Mouse (Mus musculus) lung, embryonic 14.5 days (tissue): ENCODE data around the gene Slc19a2. TPM values are rescaled to one million over a fixed set of nuclear protein-coding genes. Genes with fewer than 3 reads are reported as not detected.
"Not testable (repeated sequence)": the region's sequence is repeated elsewhere in the genome, so short reads cannot be mapped to it uniquely, and the experiment has no call there.

Experiments
- ATAC-seq: fragments of 200-750 bp; cut with Nextera tagmentation; 2 replicates; pipeline ENCODE4 v1.8.0; 2017; ENCODE audit warnings: mild to moderate bottlenecking, moderate TSS enrichment, moderate library complexity; ENCODE audit not compliant: insufficient read depth
- DNase-seq: peaks from one replicate; pipeline ENCODE4 v3.0.0-alpha.2; 2015
- H3K27ac ChIP-seq: fragments of 300-500 bp; sonication (generic); 2 replicates; pipeline ENCODE4 v1.5.1; 2014; ENCODE audit warnings: low read depth, mild to moderate bottlenecking, moderate library complexity
- H3K27me3 ChIP-seq: fragments of 300-500 bp; sonication (generic); 2 replicates; pipeline ENCODE4 v1.6.1; 2014; ENCODE audit warnings: low read length, control low read depth; ENCODE audit not compliant: insufficient read depth
- H3K36me3 ChIP-seq: fragments of 300-500 bp; sonication (generic); 2 replicates; pipeline ENCODE4 v1.6.1; 2014; ENCODE audit warnings: control low read depth; ENCODE audit not compliant: insufficient read depth
- H3K4me1 ChIP-seq: fragments of 300-500 bp; sonication (generic); 2 replicates; pipeline ENCODE4 v1.6.1; 2014; ENCODE audit warnings: antibody characterized with exemption, control low read depth; ENCODE audit not compliant: insufficient read depth
- H3K4me2 ChIP-seq: fragments of 300-500 bp; sonication (generic); 2 replicates; pipeline ENCODE4 v1.6.1; 2014; ENCODE audit warnings: mild to moderate bottlenecking
- H3K4me3 ChIP-seq: fragments of 300-500 bp; sonication (generic); 2 replicates; pipeline ENCODE4 v1.5.1; 2014; ENCODE audit warnings: low read depth, low read length
- H3K9ac ChIP-seq: fragments of 300-500 bp; sonication (generic); 2 replicates; pipeline ENCODE4 v1.6.1; 2014
- H3K9me3 ChIP-seq: fragments of 300-500 bp; sonication (generic); 2 replicates; pipeline ENCODE4 v1.6.1; 2016; ENCODE audit warnings: low read depth, low read length, control low read depth
- CTCF ChIP-seq: IDR thresholded peaks from 2 replicates; pipeline ENCODE4 v1.5.1; 2016; ENCODE audit warnings: antibody characterized with exemption, low read depth
- WGBS: fragments of 180-500 bp; shearing (Covaris S2); extraction: QIAGEN DNeasy Blood & Tissue Kit; methylation state at CpG from one replicate; pipeline ENCODE4 v1.1.7; 2014; 5-methylcytosine and 5-hydroxymethylcytosine counted together
- polyA plus RNA-seq: library from polyadenylated mRNA; unstranded; fragments of >200 nt; fragmentation: Nextera tagmentation; extraction: Ambion mirVana; gene quantifications from 2 replicates; pipeline ENCODE4 v1.2.1, GENCODE M21; 2014

Gene Slc19a2
- polyA plus RNA-seq, 1 experiment from 2014 or later, result 9.4 TPM

DNA sequence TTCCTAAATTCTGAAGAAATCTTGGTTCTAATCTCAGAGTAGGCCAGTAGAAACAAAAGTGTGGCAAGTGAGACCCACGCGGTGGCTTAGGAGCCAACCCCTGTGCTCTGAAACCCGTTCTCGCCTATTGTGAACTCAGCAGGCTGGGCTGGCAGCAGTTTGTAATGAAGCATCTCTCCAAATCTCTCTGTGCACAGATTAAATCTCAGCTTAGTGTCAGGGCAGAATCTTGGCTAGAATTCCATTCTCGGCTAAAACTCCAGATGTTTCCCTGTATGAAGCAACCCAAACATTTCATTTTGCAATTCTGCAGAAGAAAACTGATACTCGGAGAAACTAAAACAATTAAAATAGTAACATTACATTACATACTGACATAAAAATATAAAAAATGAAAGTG is 33.3 kb upstream of the Slc19a2 start:
- no peaks in the 10 kb centered on the region for H3K4me1 ChIP-seq
- no peaks in the 10 kb centered on the region for H3K36me3 ChIP-seq
- H3K4me2 ChIP-seq, result no peak overlapping the region
- ATAC-seq (peak; percentile 63; the same call in 1 of the 2 replicates), DNase-seq (peak; percentile 76)
- H3K4me3 ChIP-seq, result no peak overlapping the region
- no peak overlapping the region for H3K9ac ChIP-seq
- no peak for TF ChIP-seq CTCF
- H3K27me3 ChIP-seq, result no peaks in the 10 kb centered on the region
- H3K27ac ChIP-seq, result no peak overlapping the region
- WGBS, result 42% methylated on average over 6 of the region's 6 CpGs
- no peaks in the 10 kb centered on the region for H3K9me3 ChIP-seq

DNA sequence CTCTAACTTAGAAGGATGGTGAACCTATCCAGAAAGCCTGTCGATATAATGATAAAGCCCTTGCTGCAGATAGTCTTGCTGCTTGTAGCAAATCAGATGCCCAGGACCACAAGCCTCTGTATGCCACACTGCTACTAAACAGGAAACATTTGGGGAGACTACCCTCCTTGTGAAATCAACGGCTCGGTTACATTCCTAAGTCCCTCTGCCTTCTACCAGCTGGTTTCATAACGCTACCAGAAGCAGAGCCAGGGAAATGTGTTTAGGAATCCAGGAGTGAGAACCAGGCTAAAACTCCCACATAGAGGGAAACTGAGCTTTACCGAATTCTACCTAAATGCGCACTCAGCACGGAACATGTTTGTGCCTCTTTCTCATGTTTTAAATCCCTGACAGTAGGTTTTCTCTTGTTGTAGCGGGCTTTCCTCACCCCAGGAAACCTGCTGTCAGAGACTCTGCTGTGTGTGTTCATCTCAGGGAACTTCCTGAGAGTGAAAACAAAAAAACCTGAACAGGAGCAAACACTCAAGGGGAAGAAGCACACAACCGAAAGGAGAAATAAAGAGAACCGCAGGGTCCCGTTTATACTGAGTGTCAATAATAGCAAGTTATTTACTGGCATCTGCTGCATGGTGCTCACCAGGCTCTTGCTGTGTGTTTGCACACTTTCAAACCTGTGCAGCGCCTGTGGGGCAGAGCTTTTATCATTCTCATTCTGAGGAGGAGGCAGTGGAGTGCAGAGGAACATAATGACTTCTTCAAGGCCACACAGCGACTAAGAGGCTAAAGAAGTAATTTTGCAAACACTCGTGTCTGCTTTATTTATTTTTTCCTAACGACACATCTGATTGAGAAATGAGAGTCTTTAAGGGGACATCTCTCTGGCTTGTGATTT is 30.8 kb upstream of the Slc19a2 start:
- Histone ChIP-seq H3K36me3 (no peaks in the 10 kb centered on the region), H3K4me2 (peak overlapping the region; percentile 35; the same call in 1 of the 2 replicates), H3K4me1 (no peaks in the 10 kb centered on the region), H3K27me3 (no peaks in the 10 kb centered on the region; the same call in 1 of the 2 replicates), H3K4me3 (0 out of 2 replicates have a peak overlapping the region, but pooled peaks have one; percentile 10), H3K9ac (no peak overlapping the region), H3K27ac (no peak overlapping the region), H3K9me3 (no peaks in the 10 kb centered on the region)
- DNase-seq (peak; percentile 41), ATAC-seq (no peak)
- 22% methylated on average over 15 of the region's 15 CpGs for WGBS
- no peak for TF ChIP-seq CTCF

DNA sequence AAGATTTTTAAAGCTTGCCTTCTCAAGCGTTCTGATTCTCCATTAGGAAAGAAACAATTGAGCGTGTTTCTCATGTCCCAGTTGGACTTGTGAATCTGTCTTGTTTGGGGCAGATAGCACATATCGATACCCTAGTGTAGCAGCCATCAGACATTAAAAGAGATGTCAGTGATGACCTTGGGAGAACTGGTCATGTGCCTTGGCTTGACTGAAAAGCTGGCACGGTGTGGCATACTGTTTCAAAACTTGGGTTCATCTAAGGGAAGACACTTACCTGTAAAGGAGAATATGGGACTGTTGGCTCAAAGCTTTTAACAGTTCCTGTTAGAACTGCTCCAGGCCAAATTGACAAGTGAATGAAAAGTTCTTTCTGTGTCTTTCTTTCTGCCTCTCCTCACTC is 28.6 kb upstream of the Slc19a2 start:
- Histone ChIP-seq H3K4me1 (no peaks in the 10 kb centered on the region), H3K4me3 (no peak overlapping the region), H3K9me3 (no peaks in the 10 kb centered on the region), H3K27me3 (no peaks in the 10 kb centered on the region; the same call in 1 of the 2 replicates), H3K4me2 (no peak overlapping the region), H3K36me3 (no peaks in the 10 kb centered on the region), H3K9ac (no peak overlapping the region), H3K27ac (no peak overlapping the region)
- DNase-seq, result no peak
- ATAC-seq, result no peak
- no peak for TF ChIP-seq CTCF
- 83% methylated on average over 4 of the region's 4 CpGs for WGBS

DNA sequence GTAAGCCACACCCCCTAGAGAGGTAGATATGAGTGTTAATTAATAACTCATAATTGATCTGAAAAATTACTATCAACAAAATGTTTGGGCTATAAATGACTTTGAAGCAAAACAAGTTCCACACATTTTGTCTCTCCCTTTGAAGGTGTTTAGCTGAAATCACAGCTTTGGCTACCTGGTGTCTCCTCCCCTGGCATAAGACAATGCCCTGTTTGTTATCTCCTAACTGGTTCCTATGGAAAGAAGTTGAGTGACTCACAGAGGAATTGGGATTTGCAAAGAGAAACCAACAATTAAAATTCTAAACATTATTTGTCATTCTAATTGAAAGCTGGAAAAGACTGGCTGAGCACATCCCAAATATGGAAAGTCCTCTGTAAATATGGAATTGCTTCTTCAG is 25.8 kb upstream of the Slc19a2 start:
- Histone ChIP-seq H3K27ac (no peak overlapping the region), H3K9ac (no peak overlapping the region), H3K4me3 (no peak overlapping the region), H3K4me1 (no peaks in the 10 kb centered on the region), H3K9me3 (no peaks in the 10 kb centered on the region), H3K27me3 (no peaks in the 10 kb centered on the region; the same call in 1 of the 2 replicates), H3K36me3 (no peaks in the 10 kb centered on the region), H3K4me2 (no peak overlapping the region)
- DNase-seq (no peak), ATAC-seq (no peak)
- no peak for TF ChIP-seq CTCF

DNA sequence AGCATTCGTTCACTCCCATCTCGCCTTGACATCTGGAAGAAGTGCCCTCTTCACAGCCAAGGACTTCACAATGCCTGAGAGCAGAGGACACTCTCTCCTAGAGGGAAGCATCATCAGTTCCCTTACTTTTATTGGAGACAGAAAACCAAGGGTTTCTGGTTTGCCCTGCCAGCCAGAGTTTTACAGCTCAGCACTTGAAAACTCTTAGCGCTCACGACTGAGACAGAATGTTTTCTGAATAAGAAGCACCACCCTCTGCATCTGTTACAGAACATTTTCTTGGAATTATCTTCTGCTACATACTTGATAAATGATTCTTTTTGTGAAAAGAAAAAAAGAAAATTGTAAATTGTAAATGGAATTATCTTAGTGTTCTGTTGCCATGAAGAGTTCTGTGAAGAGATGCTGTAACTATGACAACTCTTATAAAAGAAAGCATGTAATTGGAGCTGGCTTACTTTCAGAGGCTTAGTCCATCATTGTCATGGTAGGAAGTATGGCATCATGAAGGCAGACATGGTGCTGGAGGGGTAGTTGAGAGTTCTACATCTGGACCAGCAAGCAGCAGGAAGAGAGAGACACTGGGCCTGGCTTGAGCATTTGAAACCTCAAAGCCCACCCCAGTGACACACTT is 16.8 kb upstream of the Slc19a2 start:
- H3K4me2 ChIP-seq, DNase-seq, H3K9me3 ChIP-seq, ATAC-seq, H3K4me3 ChIP-seq, H3K9ac ChIP-seq, H3K27ac ChIP-seq, H3K36me3 ChIP-seq, H3K27me3 ChIP-seq, H3K4me1 ChIP-seq: not testable (repeated sequence)
- 76% methylated on average over 2 of the region's 4 CpGs for WGBS

DNA sequence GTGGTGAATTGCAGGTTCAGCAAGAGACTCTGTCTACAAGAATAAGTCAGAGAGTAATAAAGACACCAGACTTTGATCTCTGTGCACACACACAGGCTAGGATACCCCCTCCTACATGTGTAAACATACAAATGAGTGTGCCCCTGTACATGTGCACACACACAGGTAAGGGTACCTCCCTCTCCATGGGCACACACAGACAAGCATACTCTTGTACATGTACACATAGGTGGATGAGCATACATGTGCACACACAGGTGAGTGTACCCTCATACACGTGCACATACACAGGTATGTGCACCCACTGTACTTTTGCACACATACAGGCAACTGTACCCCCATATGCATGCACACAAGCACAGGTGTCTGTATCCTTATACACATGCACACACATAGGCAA is 15.4 kb upstream of the Slc19a2 start:
- Histone ChIP-seq H3K9me3 (no peaks in the 10 kb centered on the region), H3K4me2 (no peak overlapping the region), H3K27ac (no peak overlapping the region), H3K9ac (no peak overlapping the region), H3K27me3 (no peaks in the 10 kb centered on the region), H3K4me1 (no peaks in the 10 kb centered on the region), H3K36me3 (no peaks in the 10 kb centered on the region), H3K4me3 (no peak overlapping the region)
- WGBS, result 70% methylated on average over 1 of the region's 1 CpGs
- ATAC-seq, result no peak
- DNase-seq, result no peak
- no peak for TF ChIP-seq CTCF

DNA sequence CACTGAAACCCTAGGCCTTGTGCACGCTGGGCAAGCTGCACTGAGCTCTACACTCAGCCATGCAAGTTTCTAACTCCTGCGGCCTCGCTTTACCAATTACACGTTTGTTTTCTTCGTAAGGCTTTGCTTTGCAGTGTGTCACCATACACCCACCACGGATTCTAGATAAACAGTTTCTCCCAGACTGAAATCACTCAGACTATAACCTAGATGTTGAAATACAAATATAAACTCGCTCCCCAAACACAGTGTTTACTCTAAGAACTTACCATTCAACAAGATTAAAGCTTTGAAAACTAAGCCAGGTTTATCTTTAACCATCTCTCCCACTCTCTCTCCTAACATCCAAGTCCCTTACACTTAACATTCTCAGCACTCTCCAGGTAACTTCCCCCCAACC is 13.8 kb upstream of the Slc19a2 start:
- Histone ChIP-seq H3K4me1 (no peaks in the 10 kb centered on the region), H3K36me3 (no peaks in the 10 kb centered on the region), H3K27ac (no peak overlapping the region), H3K4me2 (no peak overlapping the region), H3K9ac (no peak overlapping the region), H3K9me3 (no peaks in the 10 kb centered on the region), H3K27me3 (no peaks in the 10 kb centered on the region), H3K4me3 (no peak overlapping the region)
- ATAC-seq (0 out of 2 replicates have a peak, but pooled peaks have one; percentile 28), DNase-seq (no peak)
- TF ChIP-seq CTCF, result no peak
- WGBS, result 31% methylated on average over 7 of the region's 7 CpGs
